Mouse (Mus musculus): ENCODE measurements at regions not wholly inside any gene's neighbourhood (a gene's known extent, or its start where the extent isn't known, plus 50 kb on each side); places are given as distances from the start of the nearest gene placed in this dataset.

GRCm38 (mm10) chr7:70634016-70634415 lies 267.5 kb upstream of the Nr2f2 start:
- no peak for ATAC-seq (ENCODE audit: insufficient read depth, low FRiP score)
- H3K4me1 ChIP-seq (ENCODE audit: control insufficient read depth, insufficient read depth, low read length), result 0 out of 2 replicates have a peak, but pooled peaks cover 4% of the 10 kb centered on the region
- no peaks in the 10 kb centered on the region for H3K9me3 ChIP-seq (replicated peaks; ENCODE audit: control insufficient read depth, low read length)
- no peak overlapping the region for H3K4me3 ChIP-seq (replicated peaks; ENCODE audit: low read length)
- 50% methylated on average over 11 of the region's 11 CpGs for WGBS
- H3K9ac ChIP-seq (ENCODE audit: low read length), result no peak overlapping the region
- H3K36me3 ChIP-seq (ENCODE audit: control insufficient read depth, insufficient read depth, low read length), result no peaks in the 10 kb centered on the region
- H3K4me2 ChIP-seq (ENCODE audit: low read depth, low read length), result no peak overlapping the region
- no peak overlapping the region for H3K27ac ChIP-seq (ENCODE audit: low read length)
- H3K27me3 ChIP-seq (ENCODE audit: control insufficient read depth, insufficient read depth, low read length), result no peaks in the 10 kb centered on the region

GRCm38 (mm10) chr7:70633577-70633976 lies 267.0 kb upstream of the Nr2f2 start:
- Histone ChIP-seq H3K36me3 (ENCODE audit: control insufficient read depth, insufficient read depth, low read length) (no peaks in the 10 kb centered on the region), H3K27ac (ENCODE audit: low read length) (no peak overlapping the region), H3K9me3 (replicated peaks; ENCODE audit: control insufficient read depth, low read length) (no peaks in the 10 kb centered on the region), H3K9ac (ENCODE audit: low read length) (no peak overlapping the region), H3K4me1 (ENCODE audit: control insufficient read depth, insufficient read depth, low read length) (0 out of 2 replicates have a peak, but pooled peaks cover 4% of the 10 kb centered on the region), H3K4me2 (ENCODE audit: low read depth, low read length) (no peak overlapping the region), H3K4me3 (replicated peaks; ENCODE audit: low read length) (no peak overlapping the region), H3K27me3 (ENCODE audit: control insufficient read depth, insufficient read depth, low read length) (no peaks in the 10 kb centered on the region)
- no peak for ATAC-seq (ENCODE audit: insufficient read depth, low FRiP score)
- WGBS, result 51% methylated on average over 11 of the region's 11 CpGs

GRCm38 (mm10) chr7:70625643-70626231 lies 259.2 kb upstream of the Nr2f2 start:
- Histone ChIP-seq H3K4me2 (ENCODE audit: low read depth, low read length) (peak overlapping the region; percentile 58), H3K9me3 (replicated peaks; ENCODE audit: control insufficient read depth, low read length) (no peaks in the 10 kb centered on the region), H3K4me3 (replicated peaks; ENCODE audit: low read length) (peak overlapping the region; percentile 36), H3K27me3 (ENCODE audit: control insufficient read depth, insufficient read depth, low read length) (no peaks in the 10 kb centered on the region), H3K36me3 (ENCODE audit: control insufficient read depth, insufficient read depth, low read length) (no peaks in the 10 kb centered on the region), H3K9ac (ENCODE audit: low read length) (peak overlapping the region; percentile 57; the same call in 1 of the 2 replicates), H3K4me1 (ENCODE audit: control insufficient read depth, insufficient read depth, low read length) (peaks cover 24% of the 10 kb centered on the region), H3K27ac (ENCODE audit: low read length) (peak overlapping the region; percentile 21; the same call in 1 of the 2 replicates)
- 14% methylated on average over 10 of the region's 10 CpGs for WGBS
- ATAC-seq (ENCODE audit: insufficient read depth, low FRiP score), result peak; percentile 15; the same call in 1 of the 2 replicates

- no peaks in the 10 kb centered on the region for H3K9me3 ChIP-seq (replicated peaks; ENCODE audit: control insufficient read depth, low read length)
- H3K4me1 ChIP-seq (ENCODE audit: control insufficient read depth, insufficient read depth, low read length), result peaks cover 24% of the 10 kb centered on the region
- H3K27ac ChIP-seq (ENCODE audit: low read length), result peak overlapping the region; percentile 79
- peak overlapping the region; percentile 58 for H3K4me2 ChIP-seq (ENCODE audit: low read depth, low read length)
- peak overlapping the region; percentile 57; the same call in 1 of the 2 replicates for H3K9ac ChIP-seq (ENCODE audit: low read length)
- ATAC-seq (ENCODE audit: insufficient read depth, low FRiP score), result peak; percentile 74; the same call in 1 of the 2 replicates
- H3K36me3 ChIP-seq (ENCODE audit: control insufficient read depth, insufficient read depth, low read length), result no peaks in the 10 kb centered on the region
- peak overlapping the region; percentile 36 for H3K4me3 ChIP-seq (replicated peaks; ENCODE audit: low read length)
- WGBS, result 3% methylated on average over 30 of the region's 30 CpGs
- H3K27me3 ChIP-seq (ENCODE audit: control insufficient read depth, insufficient read depth, low read length), result no peaks in the 10 kb centered on the region
These were observed 258.4 kb upstream of the Nr2f2 start for GRCm38 (mm10) chr7:70624727-70625642.

- H3K27me3 ChIP-seq (ENCODE audit: control insufficient read depth, insufficient read depth, low read length), result no peaks in the 10 kb centered on the region
- H3K4me3 ChIP-seq (replicated peaks; ENCODE audit: low read length), result peak overlapping the region; percentile 36; the same call in 1 of the 2 replicates
- peak overlapping the region; percentile 48 for H3K9ac ChIP-seq (ENCODE audit: low read length)
These were observed 257.6 kb upstream of the Nr2f2 start for GRCm38 (mm10) chr7:70624031-70624726.

GRCm38 (mm10) chr7:70619400-70619799 lies 252.9 kb upstream of the Nr2f2 start:
- Histone ChIP-seq H3K27me3 (ENCODE audit: control insufficient read depth, insufficient read depth, low read length) (no peaks in the 10 kb centered on the region), H3K9ac (ENCODE audit: low read length) (no peak overlapping the region), H3K27ac (ENCODE audit: low read length) (no peak overlapping the region), H3K4me3 (replicated peaks; ENCODE audit: low read length) (no peak overlapping the region), H3K4me1 (ENCODE audit: control insufficient read depth, insufficient read depth, low read length) (peaks cover 7% of the 10 kb centered on the region), H3K36me3 (ENCODE audit: control insufficient read depth, insufficient read depth, low read length) (no peaks in the 10 kb centered on the region), H3K9me3 (replicated peaks; ENCODE audit: control insufficient read depth, low read length) (no peaks in the 10 kb centered on the region), H3K4me2 (ENCODE audit: low read depth, low read length) (no peak overlapping the region)
- ATAC-seq (ENCODE audit: insufficient read depth, low FRiP score), result no peak
- WGBS, result 77% methylated on average over 7 of the region's 7 CpGs

More at GRCm38 (mm10) chr7:70624031-70624726, 257.6 kb upstream of the Nr2f2 start:
- no peaks in the 10 kb centered on the region for H3K36me3 ChIP-seq (ENCODE audit: control insufficient read depth, insufficient read depth, low read length)
- 9% methylated on average over 16 of the region's 16 CpGs for WGBS
- peak; percentile 56; the same call in 1 of the 2 replicates for ATAC-seq (ENCODE audit: insufficient read depth, low FRiP score)
- H3K9me3 ChIP-seq (replicated peaks; ENCODE audit: control insufficient read depth, low read length), result no peaks in the 10 kb centered on the region
- peak overlapping the region; percentile 58 for H3K4me2 ChIP-seq (ENCODE audit: low read depth, low read length)
- H3K4me1 ChIP-seq (ENCODE audit: control insufficient read depth, insufficient read depth, low read length), result peaks cover 24% of the 10 kb centered on the region
- peak overlapping the region; percentile 79 for H3K27ac ChIP-seq (ENCODE audit: low read length)

GRCm38 (mm10) chr7:70618270-70618669 lies 251.7 kb upstream of the Nr2f2 start:
- Histone ChIP-seq H3K9me3 (replicated peaks; ENCODE audit: control insufficient read depth, low read length) (no peaks in the 10 kb centered on the region), H3K9ac (ENCODE audit: low read length) (no peak overlapping the region), H3K36me3 (ENCODE audit: control insufficient read depth, insufficient read depth, low read length) (no peaks in the 10 kb centered on the region), H3K27me3 (ENCODE audit: control insufficient read depth, insufficient read depth, low read length) (no peaks in the 10 kb centered on the region), H3K27ac (ENCODE audit: low read length) (no peak overlapping the region), H3K4me3 (replicated peaks; ENCODE audit: low read length) (no peak overlapping the region), H3K4me2 (ENCODE audit: low read depth, low read length) (no peak overlapping the region), H3K4me1 (ENCODE audit: control insufficient read depth, insufficient read depth, low read length) (no peaks in the 10 kb centered on the region)
- no peak for ATAC-seq (ENCODE audit: insufficient read depth, low FRiP score)
- WGBS, result 79% methylated on average over 5 of the region's 5 CpGs

- no peaks in the 10 kb centered on the region for H3K4me1 ChIP-seq (ENCODE audit: control insufficient read depth, insufficient read depth, low read length)
- no peak overlapping the region for H3K9ac ChIP-seq (ENCODE audit: low read length)
- H3K4me3 ChIP-seq (replicated peaks; ENCODE audit: low read length), result no peak overlapping the region
- no peaks in the 10 kb centered on the region for H3K27me3 ChIP-seq (ENCODE audit: control insufficient read depth, insufficient read depth, low read length)
- H3K4me2 ChIP-seq (ENCODE audit: low read depth, low read length), result no peak overlapping the region
- no peak overlapping the region; the same call in 1 of the 2 replicates for H3K27ac ChIP-seq (ENCODE audit: low read length)
- WGBS, result 72% methylated on average over 7 of the region's 7 CpGs
- ATAC-seq (ENCODE audit: insufficient read depth, low FRiP score), result peak; percentile 93
- H3K9me3 ChIP-seq (replicated peaks; ENCODE audit: control insufficient read depth, low read length), result no peaks in the 10 kb centered on the region
- no peaks in the 10 kb centered on the region for H3K36me3 ChIP-seq (ENCODE audit: control insufficient read depth, insufficient read depth, low read length)
These were observed 240.0 kb upstream of the Nr2f2 start for GRCm38 (mm10) chr7:70606511-70606910.
